Mouse (Mus musculus): ENCODE results near the gene Dbnl. TPM values are rescaled to one million over a fixed set of nuclear protein-coding genes. Genes with fewer than 3 reads are reported as not detected.

Gene Dbnl
- polyA plus RNA-seq, 1 experiment, result 136 TPM

DNA sequence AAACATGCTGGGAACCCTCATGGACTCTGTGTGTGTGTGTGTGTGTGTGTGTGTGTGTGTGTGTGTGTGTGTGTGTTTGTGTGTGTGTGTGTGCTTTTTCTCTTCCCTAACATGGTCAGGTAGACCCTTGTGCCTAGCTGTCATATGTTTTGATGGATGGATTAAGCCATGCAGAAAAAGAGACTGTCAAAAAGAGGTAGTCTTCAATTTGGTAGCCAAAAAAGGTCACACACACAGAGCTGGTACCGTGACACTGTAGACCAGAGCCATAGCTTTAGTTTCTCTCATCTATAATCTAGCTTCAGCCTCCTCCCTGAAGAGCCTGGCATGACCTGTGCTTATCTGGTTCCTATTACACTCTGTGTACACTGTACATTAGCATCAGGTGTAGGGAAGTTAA, 2.1 kb downstream of the Dbnl start:
- WGBS, result 82% methylated on average over 1 of the region's 1 CpGs
- H3K27ac ChIP-seq (ENCODE audit: control insufficient read depth, insufficient read depth, low read length), result no peak overlapping the region
- no peak overlapping the region for H3K4me3 ChIP-seq (ENCODE audit: control insufficient read depth, insufficient read depth, low read length)
- no peaks in the 10 kb centered on the region for H3K27me3 ChIP-seq (ENCODE audit: control insufficient read depth, insufficient read depth, low read length)
- TF ChIP-seq CTCF (IDR thresholded peaks at IDR 0.05; ENCODE audit: borderline replicate concordance, control insufficient read depth, extremely low read depth, insufficient read depth, low read length, poor library complexity) (no peak), POLR2A (IDR thresholded peaks at IDR 0.05; ENCODE audit: control insufficient read depth, extremely low read depth, insufficient read depth, low read length, poor library complexity) (no peak)
- H3K4me1 ChIP-seq (replicated peaks; ENCODE audit: control insufficient read depth, insufficient read depth, low read length), result peaks cover 11% of the 10 kb centered on the region
- H3K36me3 ChIP-seq (ENCODE audit: control insufficient read depth, insufficient read depth, low read length), result peaks cover 14% of the 10 kb centered on the region
- DNase-seq, result no peak

DNA sequence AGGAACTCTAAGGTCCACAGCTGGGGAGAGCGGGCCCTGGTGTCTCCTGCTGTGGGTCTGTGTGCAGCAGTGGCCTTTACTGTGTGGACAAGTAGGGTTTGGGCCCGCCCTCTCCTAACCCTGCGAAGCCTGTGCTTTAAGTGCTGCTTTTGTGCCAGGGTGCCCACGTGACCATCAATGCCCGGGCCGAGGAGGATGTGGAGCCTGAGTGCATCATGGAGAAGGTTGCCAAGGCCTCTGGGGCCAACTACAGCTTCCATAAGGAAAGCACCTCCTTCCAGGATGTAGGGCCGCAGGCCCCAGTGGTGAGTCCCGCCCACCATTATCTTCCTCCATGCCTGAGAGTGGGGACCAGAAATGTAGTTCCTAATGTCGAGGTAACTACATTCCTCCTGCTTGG, 7.0 kb downstream of the Dbnl start:
- Histone ChIP-seq H3K4me1 (replicated peaks; ENCODE audit: control insufficient read depth, insufficient read depth, low read length) (no peaks in the 10 kb centered on the region), H3K27ac (ENCODE audit: control insufficient read depth, insufficient read depth, low read length) (no peak overlapping the region), H3K36me3 (ENCODE audit: control insufficient read depth, insufficient read depth, low read length) (peaks cover 62% of the 10 kb centered on the region), H3K27me3 (ENCODE audit: control insufficient read depth, insufficient read depth, low read length) (no peaks in the 10 kb centered on the region), H3K4me3 (ENCODE audit: control insufficient read depth, insufficient read depth, low read length) (no peak overlapping the region)
- TF ChIP-seq POLR2A (IDR thresholded peaks at IDR 0.05; ENCODE audit: control insufficient read depth, extremely low read depth, insufficient read depth, low read length, poor library complexity) (no peak), CTCF (IDR thresholded peaks at IDR 0.05; ENCODE audit: borderline replicate concordance, control insufficient read depth, extremely low read depth, insufficient read depth, low read length, poor library complexity) (no peak)
- no peak for DNase-seq
- WGBS, result 94% methylated on average over 9 of the region's 9 CpGs

DNA sequence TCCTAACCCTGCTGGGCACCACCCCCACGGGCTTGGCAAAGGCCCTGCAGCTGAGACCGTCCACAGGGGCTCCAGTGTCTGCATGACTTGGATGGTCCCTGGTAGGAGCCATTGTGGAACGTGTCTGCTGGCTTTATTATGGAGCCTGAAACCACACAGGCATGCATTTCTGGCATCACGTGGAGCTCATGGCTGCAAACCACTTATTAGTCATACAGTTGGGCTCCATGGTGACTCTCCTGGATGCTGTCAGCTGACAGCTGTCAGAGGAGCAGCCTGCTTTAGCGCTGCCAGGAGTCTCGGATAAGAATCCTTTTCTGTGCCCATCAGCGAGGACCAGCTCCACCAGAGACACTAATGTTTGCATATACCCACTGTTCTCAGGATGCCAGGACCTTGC, 7.4 kb downstream of the Dbnl start:
- TF ChIP-seq CTCF (IDR thresholded peaks at IDR 0.05; ENCODE audit: borderline replicate concordance, control insufficient read depth, extremely low read depth, insufficient read depth, low read length, poor library complexity) (no peak), POLR2A (IDR thresholded peaks at IDR 0.05; ENCODE audit: control insufficient read depth, extremely low read depth, insufficient read depth, low read length, poor library complexity) (no peak)
- Histone ChIP-seq H3K27ac (ENCODE audit: control insufficient read depth, insufficient read depth, low read length) (no peak overlapping the region), H3K4me3 (ENCODE audit: control insufficient read depth, insufficient read depth, low read length) (no peak overlapping the region), H3K36me3 (ENCODE audit: control insufficient read depth, insufficient read depth, low read length) (peaks cover 63% of the 10 kb centered on the region), H3K27me3 (ENCODE audit: control insufficient read depth, insufficient read depth, low read length) (no peaks in the 10 kb centered on the region), H3K4me1 (replicated peaks; ENCODE audit: control insufficient read depth, insufficient read depth, low read length) (no peaks in the 10 kb centered on the region)
- 96% methylated on average over 7 of the region's 7 CpGs for WGBS
- no peak for DNase-seq

DNA sequence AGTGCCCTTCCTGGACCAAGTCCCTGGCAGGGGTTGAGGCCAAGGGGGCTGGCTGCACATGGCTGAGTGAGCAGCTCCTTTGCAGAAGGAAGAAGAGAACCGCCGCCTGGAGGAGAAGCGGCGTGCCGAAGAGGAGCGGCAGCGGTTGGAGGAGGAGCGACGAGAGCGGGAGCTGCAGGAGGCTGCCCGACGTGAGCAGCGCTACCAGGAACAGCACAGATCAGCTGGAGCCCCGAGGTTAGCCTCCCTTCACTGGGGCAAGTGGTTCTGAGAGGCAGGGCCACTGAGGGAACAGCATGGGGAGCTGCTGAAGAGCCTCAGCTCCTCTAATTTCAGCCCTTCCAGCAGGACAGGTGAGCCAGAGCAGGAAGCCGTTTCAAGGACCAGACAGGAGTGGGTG, 8.7 kb downstream of the Dbnl start:
- WGBS, result 97% methylated on average over 15 of the region's 15 CpGs
- Histone ChIP-seq H3K4me1 (replicated peaks; ENCODE audit: control insufficient read depth, insufficient read depth, low read length) (peaks cover under 1% of the 10 kb centered on the region; the same call in 1 of the 2 replicates), H3K4me3 (ENCODE audit: control insufficient read depth, insufficient read depth, low read length) (no peak overlapping the region), H3K36me3 (ENCODE audit: control insufficient read depth, insufficient read depth, low read length) (peaks cover 64% of the 10 kb centered on the region), H3K27me3 (ENCODE audit: control insufficient read depth, insufficient read depth, low read length) (no peaks in the 10 kb centered on the region), H3K27ac (ENCODE audit: control insufficient read depth, insufficient read depth, low read length) (no peak overlapping the region)
- no peak for TF ChIP-seq CTCF (IDR thresholded peaks at IDR 0.05; ENCODE audit: borderline replicate concordance, control insufficient read depth, extremely low read depth, insufficient read depth, low read length, poor library complexity)
- TF ChIP-seq POLR2A (IDR thresholded peaks at IDR 0.05; ENCODE audit: control insufficient read depth, extremely low read depth, insufficient read depth, low read length, poor library complexity), result no peak
- no peak for DNase-seq

DNA sequence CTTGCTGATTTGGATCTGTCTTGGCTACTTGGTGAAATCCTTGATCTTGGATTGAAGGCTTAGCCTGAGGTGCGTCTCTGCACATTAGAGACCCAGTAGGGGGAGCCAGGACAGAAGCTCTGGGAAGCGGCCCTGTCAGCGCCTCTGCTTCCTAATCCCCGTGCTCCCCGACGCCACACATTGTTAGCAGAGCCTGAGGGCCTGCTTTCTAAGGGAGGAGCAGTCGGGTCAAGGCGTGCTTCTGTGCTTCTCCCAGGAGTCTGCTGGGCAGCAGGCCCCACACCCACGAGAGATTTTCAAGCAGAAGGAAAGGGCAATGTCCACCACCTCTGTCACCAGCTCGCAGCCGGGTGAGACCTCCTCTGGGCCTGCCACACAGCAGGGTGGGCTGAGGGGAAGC, 9.1 kb downstream of the Dbnl start:
- H3K36me3 ChIP-seq (ENCODE audit: control insufficient read depth, insufficient read depth, low read length), result peaks cover 62% of the 10 kb centered on the region

DNA sequence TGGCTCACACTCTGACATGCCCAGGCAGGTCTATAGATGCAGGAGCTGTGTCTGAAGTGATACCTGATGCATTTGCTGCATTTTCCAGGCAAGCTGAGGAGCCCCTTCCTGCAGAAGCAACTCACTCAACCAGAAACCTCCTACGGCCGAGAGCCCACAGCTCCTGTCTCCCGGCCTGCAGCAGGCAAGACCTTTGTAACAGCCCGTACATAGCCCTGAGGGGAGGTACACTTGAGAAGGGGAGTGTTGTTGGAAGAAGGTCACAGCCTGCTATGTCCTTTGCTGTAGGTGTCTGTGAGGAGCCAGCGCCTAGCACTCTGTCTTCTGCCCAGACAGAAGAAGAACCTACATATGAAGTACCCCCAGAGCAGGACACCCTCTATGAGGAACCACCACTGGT, 9.6 kb downstream of the Dbnl start:
- 89% methylated on average over 5 of the region's 5 CpGs for WGBS
- peaks cover 62% of the 10 kb centered on the region for H3K36me3 ChIP-seq (ENCODE audit: control insufficient read depth, insufficient read depth, low read length)
- TF ChIP-seq CTCF (IDR thresholded peaks at IDR 0.05; ENCODE audit: borderline replicate concordance, control insufficient read depth, extremely low read depth, insufficient read depth, low read length, poor library complexity), result no peak
- TF ChIP-seq POLR2A (IDR thresholded peaks at IDR 0.05; ENCODE audit: control insufficient read depth, extremely low read depth, insufficient read depth, low read length, poor library complexity), result no peak
- H3K4me3 ChIP-seq (ENCODE audit: control insufficient read depth, insufficient read depth, low read length), result no peak overlapping the region
- no peak for DNase-seq
- H3K27me3 ChIP-seq (ENCODE audit: control insufficient read depth, insufficient read depth, low read length), result no peaks in the 10 kb centered on the region
- peaks cover 5% of the 10 kb centered on the region for H3K4me1 ChIP-seq (replicated peaks; ENCODE audit: control insufficient read depth, insufficient read depth, low read length)
- H3K27ac ChIP-seq (ENCODE audit: control insufficient read depth, insufficient read depth, low read length), result no peak overlapping the region

More for the DNA sequence above, 9.1 kb downstream of the Dbnl start:
- H3K4me1 ChIP-seq (replicated peaks; ENCODE audit: control insufficient read depth, insufficient read depth, low read length), result peaks cover 4% of the 10 kb centered on the region; the same call in 1 of the 2 replicates
- no peaks in the 10 kb centered on the region for H3K27me3 ChIP-seq (ENCODE audit: control insufficient read depth, insufficient read depth, low read length)
- TF ChIP-seq CTCF (IDR thresholded peaks at IDR 0.05; ENCODE audit: borderline replicate concordance, control insufficient read depth, extremely low read depth, insufficient read depth, low read length, poor library complexity), result no peak
- no peak for TF ChIP-seq POLR2A (IDR thresholded peaks at IDR 0.05; ENCODE audit: control insufficient read depth, extremely low read depth, insufficient read depth, low read length, poor library complexity)
- no peak overlapping the region for H3K4me3 ChIP-seq (ENCODE audit: control insufficient read depth, insufficient read depth, low read length)
- WGBS, result 93% methylated on average over 11 of the region's 11 CpGs
- H3K27ac ChIP-seq (ENCODE audit: control insufficient read depth, insufficient read depth, low read length), result no peak overlapping the region
- no peak for DNase-seq

Measured in thymus, adult 2 months (tissue).